Mouse (Mus musculus): ENCODE data around the gene Zfp64. TPM values are rescaled to one million over a fixed set of nuclear protein-coding genes. Genes with fewer than 3 reads are reported as not detected.
"Not testable (repeated sequence)": the region's sequence is repeated elsewhere in the genome, so short reads cannot be mapped to it uniquely, and the experiment has no call there.

Zfp64 gene
- total RNA-seq, 2 experiments from 2014 or later: 11.7 to 12.1 TPM

- DNase-seq: no peak
- intact Hi-C loops (cut with DNase I): no loop called here
Measured at GRCm38 (mm10) chr2:168860032-168860691, 95.2 kb downstream of the Zfp64 start.

GRCm38 (mm10) chr2:168856638-168857037 is 98.7 kb downstream of the Zfp64 start:
- DNase-seq: no peak
- intact Hi-C loops (cut with DNase I): no loop called here

DNA sequence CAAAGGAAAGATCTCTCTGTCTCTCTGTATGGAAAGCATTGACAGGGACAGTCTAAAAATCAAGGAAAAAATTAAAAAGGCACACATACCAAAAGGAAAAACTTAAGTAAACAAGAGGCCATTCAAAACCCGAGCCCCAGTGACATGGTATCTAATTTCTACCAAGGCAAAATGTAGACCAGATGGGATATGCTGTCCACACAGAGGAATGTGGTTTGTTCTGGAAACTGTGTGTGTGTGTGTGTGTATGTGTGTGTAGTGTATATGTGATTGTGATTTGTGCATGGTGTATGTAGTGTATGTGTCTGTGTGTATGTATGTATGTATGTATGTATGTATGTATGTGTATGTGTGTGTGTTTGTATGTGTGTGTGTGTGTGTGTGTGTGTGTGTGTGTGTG is 100.6 kb downstream of the Zfp64 start:
- intact Hi-C loops (cut with DNase I): no loop called here
- no peak for DNase-seq

- DNase-seq; intact Hi-C loops (cut with DNase I): not testable (repeated sequence)
Measured at GRCm38 (mm10) chr2:168853869-168854268, 101.5 kb downstream of the Zfp64 start.

DNA sequence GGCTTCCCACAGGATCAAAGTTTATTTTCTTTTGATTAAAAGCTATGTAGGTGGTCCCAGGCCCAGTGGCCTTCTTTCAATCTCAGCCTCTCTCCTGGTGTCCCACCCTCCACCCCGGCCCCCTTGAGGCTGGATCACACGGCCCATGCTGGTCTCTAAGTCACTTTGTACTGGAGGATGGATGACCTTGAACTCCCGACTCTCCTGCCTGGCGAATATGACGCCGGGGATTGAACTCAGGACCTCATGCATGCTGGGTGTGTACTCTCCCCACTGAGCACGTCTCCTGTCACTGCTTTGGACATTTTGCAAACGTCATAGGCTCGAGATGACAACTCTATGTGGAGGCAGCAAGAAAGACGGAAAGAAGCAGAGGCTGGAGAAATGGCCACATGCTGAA is 103.8 kb downstream of the Zfp64 start:
- DNase-seq: no peak
- intact Hi-C loops (cut with DNase I): no loop called here

- intact Hi-C loops (cut with DNase I): no loop called here
- DNase-seq: no peak
Measured at GRCm38 (mm10) chr2:168848553-168848952, 106.8 kb downstream of the Zfp64 start.

DNA sequence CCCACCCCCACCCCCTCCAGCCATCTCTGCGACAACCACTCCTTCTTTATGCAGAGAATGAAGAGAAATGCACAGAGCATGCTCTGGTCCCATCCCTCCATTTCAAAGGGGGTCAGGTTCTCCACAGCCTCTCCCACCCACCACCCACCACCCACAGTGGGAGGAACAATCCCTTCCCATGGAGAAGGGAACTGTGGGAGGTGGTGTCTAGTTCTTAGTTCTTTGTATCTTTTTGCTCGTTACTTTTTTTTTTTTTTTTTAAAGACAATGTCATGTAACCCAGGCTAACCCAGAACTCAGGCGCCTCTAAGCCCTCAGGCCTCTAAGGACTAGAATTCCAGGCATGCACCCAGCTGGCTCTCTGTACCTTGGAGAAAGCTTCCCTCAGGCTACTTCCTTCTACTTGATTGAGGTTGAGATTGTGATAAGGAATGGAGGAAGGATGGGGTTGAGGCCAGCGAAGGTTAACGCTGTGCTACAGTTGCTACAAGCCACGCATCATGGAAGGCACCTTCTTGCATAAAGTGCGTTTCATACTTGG is 109.1 kb downstream of the Zfp64 start:
- no peak for DNase-seq
- intact Hi-C loops (cut with DNase I): no loop called here

Other genes with a start within 250 kb of the Zfp64 start
- gene Atp9a, start 213.2 kb downstream of the Zfp64 start, total RNA-seq (2021): 10 to 100 TPM; 64.0 TPM
- 1 to 10 TPM; 1.7 to 2.3 TPM for gene Sall4, start 187.6 kb downstream of the Zfp64 start, total RNA-seq (2021)

Data from heart, postnatal 10 days (tissue).